Mouse (Mus musculus): Measurements from ENCODE around the gene Bmf. TPM values are rescaled to one million over a fixed set of nuclear protein-coding genes. Genes with fewer than 3 reads are reported as not detected.
"Not testable (repeated sequence)": the region's sequence is repeated elsewhere in the genome, so short reads cannot be mapped to it uniquely, and the experiment has no call there.

Gene Bmf
- polyA plus RNA-seq, 1 experiment from 2014 or later: 4.9 TPM

DNA sequence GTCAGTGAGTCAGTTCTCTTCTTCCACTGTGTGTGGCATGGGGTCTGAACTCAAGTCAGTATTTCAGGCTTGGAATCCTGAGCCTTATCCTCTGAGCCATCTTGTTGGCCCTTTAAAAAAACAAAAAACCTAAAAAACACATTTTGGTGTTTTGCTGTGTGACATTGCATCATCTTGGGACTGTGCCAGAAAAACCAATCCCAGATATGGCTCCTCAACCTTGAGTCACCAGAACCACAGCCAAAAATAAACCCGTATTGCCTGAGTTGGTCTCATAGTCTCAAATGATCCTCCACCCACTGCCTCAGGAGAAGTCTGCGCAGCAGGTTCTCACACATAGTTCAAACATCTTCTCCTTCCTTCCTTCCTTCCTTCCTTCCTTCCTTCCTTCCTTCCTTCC lies 21.5 kb upstream of the Bmf start:
- no peaks in the 10 kb centered on the region for H3K4me1 ChIP-seq (replicated peaks; ENCODE audit: control insufficient read depth, insufficient read depth, low read length)
- H3K4me3 ChIP-seq (ENCODE audit: low read depth, low read length): no peak overlapping the region
- H3K27me3 ChIP-seq (ENCODE audit: control insufficient read depth, insufficient read depth, low read length): no peaks in the 10 kb centered on the region
- H3K36me3 ChIP-seq (ENCODE audit: control insufficient read depth, insufficient read depth, low read length): no peaks in the 10 kb centered on the region
- H3K4me2 ChIP-seq (replicated peaks; ENCODE audit: low read depth, low read length): no peak overlapping the region
- ATAC-seq (ENCODE audit: low FRiP score): no peak
- no peak overlapping the region for H3K9ac ChIP-seq (ENCODE audit: low read depth, low read length)
- no peak for DNase-seq (ENCODE audit: low spot score)
- no peaks in the 10 kb centered on the region for H3K9me3 ChIP-seq (ENCODE audit: control insufficient read depth, low read length)
- 90% methylated on average over 2 of the region's 2 CpGs for WGBS
- no peak overlapping the region for H3K27ac ChIP-seq (ENCODE audit: low read depth, low read length)

DNA sequence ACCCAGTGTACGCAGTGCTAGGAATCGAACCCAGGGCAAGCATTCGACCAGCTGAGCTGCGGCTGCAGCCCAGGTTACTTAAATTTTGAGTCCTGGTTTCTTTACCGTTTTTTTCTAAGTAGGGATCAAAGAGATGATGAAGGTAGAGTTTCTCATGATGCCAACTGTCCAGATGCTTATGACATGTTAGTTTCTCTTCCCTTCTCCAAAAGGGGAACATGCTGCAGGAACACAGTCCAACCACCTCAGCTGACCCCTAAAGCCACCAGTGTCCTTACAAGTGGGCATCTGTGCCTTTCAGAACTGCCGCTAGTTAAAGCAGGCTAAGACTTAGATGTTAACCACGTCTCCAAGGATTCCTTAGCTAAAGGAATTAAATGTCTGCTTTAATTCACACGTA lies 17.7 kb upstream of the Bmf start:
- Histone ChIP-seq H3K9ac (ENCODE audit: low read depth, low read length) (no peak overlapping the region), H3K4me1 (replicated peaks; ENCODE audit: control insufficient read depth, insufficient read depth, low read length) (no peaks in the 10 kb centered on the region), H3K9me3 (ENCODE audit: control insufficient read depth, low read length) (no peaks in the 10 kb centered on the region), H3K27me3 (ENCODE audit: control insufficient read depth, insufficient read depth, low read length) (no peaks in the 10 kb centered on the region), H3K36me3 (ENCODE audit: control insufficient read depth, insufficient read depth, low read length) (no peaks in the 10 kb centered on the region), H3K27ac (ENCODE audit: low read depth, low read length) (no peak overlapping the region), H3K4me3 (ENCODE audit: low read depth, low read length) (no peak overlapping the region), H3K4me2 (replicated peaks; ENCODE audit: low read depth, low read length) (no peak overlapping the region)
- ATAC-seq (ENCODE audit: low FRiP score) (no peak), DNase-seq (ENCODE audit: low spot score) (no peak)
- 86% methylated on average over 8 of the region's 8 CpGs for WGBS

DNA sequence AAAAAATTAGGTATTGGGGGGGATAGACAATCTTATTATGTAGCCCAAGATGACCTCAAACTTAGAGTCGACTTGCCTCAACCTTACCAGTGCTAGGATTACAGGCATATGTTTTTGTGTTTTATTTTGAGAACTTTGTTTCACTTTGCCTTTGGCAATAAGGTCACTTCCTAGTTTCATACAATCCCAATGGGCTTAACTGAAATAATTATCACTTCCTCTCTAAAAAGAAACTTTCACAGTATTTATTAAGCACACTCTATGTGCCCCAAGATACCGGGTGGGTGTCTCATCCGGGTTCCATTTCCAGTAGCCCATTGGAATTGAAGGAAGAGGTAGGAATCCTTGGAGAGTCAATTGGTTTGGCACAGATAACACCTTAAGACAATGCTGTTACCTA lies 12.9 kb upstream of the Bmf start:
- 96% methylated on average over 3 of the region's 3 CpGs for WGBS
- ATAC-seq (ENCODE audit: low FRiP score) (no peak), DNase-seq (ENCODE audit: low spot score) (no peak)
- H3K36me3 ChIP-seq (ENCODE audit: control insufficient read depth, insufficient read depth, low read length): no peaks in the 10 kb centered on the region
- H3K9me3 ChIP-seq (ENCODE audit: control insufficient read depth, low read length): no peaks in the 10 kb centered on the region
- no peaks in the 10 kb centered on the region for H3K27me3 ChIP-seq (ENCODE audit: control insufficient read depth, insufficient read depth, low read length)
- no peak overlapping the region for H3K27ac ChIP-seq (ENCODE audit: low read depth, low read length)
- H3K4me3 ChIP-seq (ENCODE audit: low read depth, low read length): no peak overlapping the region
- H3K4me2 ChIP-seq (replicated peaks; ENCODE audit: low read depth, low read length): no peak overlapping the region
- H3K4me1 ChIP-seq (replicated peaks; ENCODE audit: control insufficient read depth, insufficient read depth, low read length): no peaks in the 10 kb centered on the region
- H3K9ac ChIP-seq (ENCODE audit: low read depth, low read length): no peak overlapping the region

DNA sequence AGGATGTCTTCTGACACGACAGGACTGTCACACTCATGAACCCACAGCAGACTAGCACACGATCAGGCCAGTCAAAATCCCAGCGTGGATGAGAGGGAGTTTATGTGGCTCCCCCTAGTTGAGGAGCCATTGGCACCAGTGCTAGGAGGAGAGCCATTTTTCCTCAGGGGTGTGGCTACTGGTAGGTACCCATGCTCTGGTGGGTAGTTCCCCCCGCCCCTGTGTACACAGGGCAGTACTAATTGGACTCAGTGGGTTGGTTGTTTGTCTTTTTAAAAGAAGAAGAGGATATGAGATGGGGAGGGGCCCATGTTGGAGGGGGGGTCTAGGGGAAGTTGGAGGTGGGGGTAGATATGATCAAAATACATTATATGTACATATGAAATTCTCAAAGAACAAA lies 12.5 kb upstream of the Bmf start:
- H3K4me3 ChIP-seq (ENCODE audit: low read depth, low read length): no peak overlapping the region
- H3K9ac ChIP-seq (ENCODE audit: low read depth, low read length): no peak overlapping the region
- H3K27ac ChIP-seq (ENCODE audit: low read depth, low read length): no peak overlapping the region
- no peak for DNase-seq (ENCODE audit: low spot score)
- WGBS: 83% methylated on average over 4 of the region's 4 CpGs
- no peaks in the 10 kb centered on the region for H3K4me1 ChIP-seq (replicated peaks; ENCODE audit: control insufficient read depth, insufficient read depth, low read length)
- no peaks in the 10 kb centered on the region for H3K9me3 ChIP-seq (ENCODE audit: control insufficient read depth, low read length)
- H3K4me2 ChIP-seq (replicated peaks; ENCODE audit: low read depth, low read length): no peak overlapping the region
- no peaks in the 10 kb centered on the region for H3K27me3 ChIP-seq (ENCODE audit: control insufficient read depth, insufficient read depth, low read length)
- H3K36me3 ChIP-seq (ENCODE audit: control insufficient read depth, insufficient read depth, low read length): no peaks in the 10 kb centered on the region
- ATAC-seq (ENCODE audit: low FRiP score): no peak

DNA sequence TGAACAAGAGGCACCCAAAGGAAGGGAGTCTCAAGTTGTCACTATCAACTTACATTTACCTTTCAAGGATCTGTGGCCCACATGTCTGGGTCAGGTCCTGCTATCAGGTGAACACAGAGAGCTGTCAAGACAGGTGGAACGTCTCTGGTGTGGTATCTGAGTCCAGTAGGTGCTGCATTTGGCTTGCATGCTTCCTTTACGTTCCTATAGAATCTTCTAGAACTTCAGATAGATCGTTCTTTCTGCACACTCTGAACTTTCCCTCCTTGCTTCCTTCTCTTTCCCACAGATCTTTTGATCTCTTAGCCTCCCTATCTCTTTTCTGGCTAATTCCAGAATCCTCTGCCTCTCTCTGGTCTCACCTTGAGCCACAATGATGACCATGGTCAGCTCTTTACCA lies 8.9 kb upstream of the Bmf start:
- Histone ChIP-seq H3K4me3 (ENCODE audit: low read depth, low read length) (no peak overlapping the region), H3K36me3 (ENCODE audit: control insufficient read depth, insufficient read depth, low read length) (no peaks in the 10 kb centered on the region), H3K27ac (ENCODE audit: low read depth, low read length) (no peak overlapping the region), H3K4me1 (replicated peaks; ENCODE audit: control insufficient read depth, insufficient read depth, low read length) (no peaks in the 10 kb centered on the region), H3K4me2 (replicated peaks; ENCODE audit: low read depth, low read length) (no peak overlapping the region), H3K9me3 (ENCODE audit: control insufficient read depth, low read length) (no peaks in the 10 kb centered on the region), H3K27me3 (ENCODE audit: control insufficient read depth, insufficient read depth, low read length) (no peaks in the 10 kb centered on the region), H3K9ac (ENCODE audit: low read depth, low read length) (no peak overlapping the region)
- DNase-seq (ENCODE audit: low spot score) (no peak), ATAC-seq (ENCODE audit: low FRiP score) (no peak)
- 89% methylated on average over 3 of the region's 3 CpGs for WGBS

DNA sequence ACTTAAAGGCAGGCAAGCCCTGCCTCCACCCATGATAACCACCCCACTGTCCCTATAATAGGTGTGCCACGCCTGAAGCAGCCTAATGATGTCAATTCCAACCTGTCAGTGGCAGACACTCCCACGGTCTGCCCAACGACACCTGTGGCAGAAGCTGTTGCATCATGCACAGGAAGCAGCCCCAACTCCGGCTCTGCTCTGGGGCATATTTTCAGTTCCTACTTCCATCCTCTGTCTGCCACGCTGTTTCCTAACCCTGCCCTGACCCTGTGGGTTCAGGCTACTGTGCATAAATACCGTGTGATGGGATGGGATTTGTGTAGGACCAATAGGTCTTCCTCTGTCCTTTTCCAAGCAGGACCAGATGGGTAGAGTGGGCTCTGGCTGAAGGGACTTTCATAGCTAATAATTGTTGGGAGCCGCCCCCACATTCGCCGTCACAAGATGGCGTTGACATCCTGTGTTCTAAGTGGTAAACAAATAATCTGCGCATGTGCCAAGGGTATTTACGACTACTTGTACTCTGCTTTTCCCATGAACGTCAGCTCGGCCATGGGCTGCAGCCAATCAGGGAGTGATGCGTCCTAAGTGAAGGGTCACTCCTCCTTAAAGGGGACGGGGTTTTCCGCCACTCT lies 5.0 kb upstream of the Bmf start:
- 64% methylated on average over 15 of the region's 17 CpGs for WGBS
- peak; percentile 30 for DNase-seq (ENCODE audit: low spot score)
- 0 out of 2 replicates have a peak overlapping the region, but pooled peaks have one; percentile 36 for H3K27ac ChIP-seq (ENCODE audit: low read depth, low read length)
- peak overlapping the region; percentile 21; the same call in 1 of the 2 replicates for H3K9ac ChIP-seq (ENCODE audit: low read depth, low read length)
- H3K9me3 ChIP-seq (ENCODE audit: control insufficient read depth, low read length); H3K27me3 ChIP-seq (ENCODE audit: control insufficient read depth, insufficient read depth, low read length); H3K36me3 ChIP-seq (ENCODE audit: control insufficient read depth, insufficient read depth, low read length); H3K4me1 ChIP-seq (replicated peaks; ENCODE audit: control insufficient read depth, insufficient read depth, low read length); ATAC-seq (ENCODE audit: low FRiP score): not testable (repeated sequence)
- H3K4me2 ChIP-seq (replicated peaks; ENCODE audit: low read depth, low read length): peak overlapping the region; percentile 35
- H3K4me3 ChIP-seq (ENCODE audit: low read depth, low read length): peak overlapping the region; percentile 29

DNA sequence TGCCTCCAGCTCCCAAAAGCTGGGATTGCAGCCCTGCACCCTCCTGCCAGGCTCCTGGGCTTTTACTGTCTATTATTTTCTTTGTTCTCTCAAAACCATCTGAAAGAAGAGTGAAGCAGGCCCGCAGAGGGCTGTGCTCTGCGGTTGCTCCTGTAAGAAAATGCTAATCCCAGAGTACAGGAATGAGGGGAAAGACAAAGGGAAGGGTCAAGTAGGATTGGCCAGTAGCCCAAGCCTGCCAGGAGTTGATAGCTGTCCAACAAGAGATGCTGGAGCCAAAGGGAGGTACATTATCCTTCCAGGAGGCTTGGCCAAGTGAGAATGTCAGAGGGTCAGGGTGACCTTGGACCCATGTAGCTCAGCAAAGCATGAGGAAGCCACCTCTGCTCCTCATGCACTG lies 2.1 kb upstream of the Bmf start:
- no peak for ATAC-seq (ENCODE audit: low FRiP score)
- H3K4me2 ChIP-seq (replicated peaks; ENCODE audit: low read depth, low read length): no peak overlapping the region

DNA sequence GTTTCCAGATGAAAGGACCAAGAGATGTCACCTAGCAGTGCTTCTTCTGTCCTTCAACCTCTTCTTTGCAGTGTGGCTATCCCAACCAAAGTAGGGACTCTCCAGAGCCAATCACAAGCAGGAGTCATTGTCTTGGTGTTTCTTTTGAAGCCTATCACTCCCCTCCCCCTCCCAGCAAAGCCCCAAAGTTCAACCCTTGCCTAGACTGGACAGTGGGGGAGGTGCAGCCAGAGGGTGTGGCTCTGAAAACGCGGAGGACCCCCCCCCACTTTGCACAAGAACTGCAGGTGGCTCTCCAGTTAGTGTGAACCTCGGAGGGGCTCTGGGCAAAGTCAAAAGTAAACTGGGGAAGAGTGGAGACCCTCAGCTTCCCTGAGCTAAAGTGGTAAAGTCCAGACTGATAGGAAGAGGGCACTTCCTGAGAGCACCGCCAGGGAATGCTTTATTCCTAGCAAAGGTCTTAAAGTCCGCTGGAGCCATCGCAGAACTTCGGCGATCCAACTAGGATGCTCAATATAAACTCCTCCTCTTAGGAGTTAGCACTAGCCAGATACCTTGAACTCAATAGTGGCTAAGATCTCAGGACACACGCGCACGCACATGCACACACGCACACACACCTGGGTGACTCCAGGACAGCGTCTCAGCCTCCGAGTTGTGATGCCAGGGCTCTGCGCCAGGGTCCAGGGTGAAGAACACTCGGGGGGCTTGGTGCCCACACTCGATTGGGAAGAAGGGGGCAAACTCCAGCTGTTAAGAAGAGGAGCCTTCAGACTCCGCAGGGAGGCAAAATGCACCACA lies 866 bp downstream of the Bmf start:
- H3K4me1 ChIP-seq (replicated peaks; ENCODE audit: control insufficient read depth, insufficient read depth, low read length): peaks cover 25% of the 10 kb centered on the region; the same call in 1 of the 2 replicates
- no peaks in the 10 kb centered on the region for H3K9me3 ChIP-seq (ENCODE audit: control insufficient read depth, low read length)
- peak overlapping the region; percentile 74 for H3K9ac ChIP-seq (ENCODE audit: low read depth, low read length)
- H3K4me2 ChIP-seq (replicated peaks; ENCODE audit: low read depth, low read length): peak overlapping the region; percentile 92
- under 1% methylated on average over 18 of the region's 18 CpGs for WGBS
- H3K27me3 ChIP-seq (ENCODE audit: control insufficient read depth, insufficient read depth, low read length): no peaks in the 10 kb centered on the region
- ATAC-seq (ENCODE audit: low FRiP score): peak; percentile 3; the same call in 1 of the 2 replicates
- DNase-seq (ENCODE audit: low spot score): peak; percentile 64
- H3K36me3 ChIP-seq (ENCODE audit: control insufficient read depth, insufficient read depth, low read length): no peaks in the 10 kb centered on the region
- peak overlapping the region; percentile 75 for H3K4me3 ChIP-seq (ENCODE audit: low read depth, low read length)
- H3K27ac ChIP-seq (ENCODE audit: low read depth, low read length): peak overlapping the region; percentile 12; the same call in 1 of the 2 replicates

More for the DNA sequence above, 2.1 kb upstream of the Bmf start:
- Histone ChIP-seq H3K4me1 (replicated peaks; ENCODE audit: control insufficient read depth, insufficient read depth, low read length) (peaks cover 13% of the 10 kb centered on the region; the same call in 1 of the 2 replicates), H3K36me3 (ENCODE audit: control insufficient read depth, insufficient read depth, low read length) (no peaks in the 10 kb centered on the region), H3K9ac (ENCODE audit: low read depth, low read length) (no peak overlapping the region), H3K27me3 (ENCODE audit: control insufficient read depth, insufficient read depth, low read length) (no peaks in the 10 kb centered on the region), H3K9me3 (ENCODE audit: control insufficient read depth, low read length) (no peaks in the 10 kb centered on the region), H3K4me3 (ENCODE audit: low read depth, low read length) (no peak overlapping the region), H3K27ac (ENCODE audit: low read depth, low read length) (no peak overlapping the region)
- DNase-seq (ENCODE audit: low spot score): no peak
- WGBS: 54% methylated on average over 2 of the region's 2 CpGs
